Mouse (Mus musculus) layer of hippocampus, adult 9-11 months (tissue): ENCODE results near the gene Trub1.

Experiments used
- DNase-seq: peaks from one replicate; pipeline ENCODE4 v3.0.0; 2022

Trub1 gene

DNA sequence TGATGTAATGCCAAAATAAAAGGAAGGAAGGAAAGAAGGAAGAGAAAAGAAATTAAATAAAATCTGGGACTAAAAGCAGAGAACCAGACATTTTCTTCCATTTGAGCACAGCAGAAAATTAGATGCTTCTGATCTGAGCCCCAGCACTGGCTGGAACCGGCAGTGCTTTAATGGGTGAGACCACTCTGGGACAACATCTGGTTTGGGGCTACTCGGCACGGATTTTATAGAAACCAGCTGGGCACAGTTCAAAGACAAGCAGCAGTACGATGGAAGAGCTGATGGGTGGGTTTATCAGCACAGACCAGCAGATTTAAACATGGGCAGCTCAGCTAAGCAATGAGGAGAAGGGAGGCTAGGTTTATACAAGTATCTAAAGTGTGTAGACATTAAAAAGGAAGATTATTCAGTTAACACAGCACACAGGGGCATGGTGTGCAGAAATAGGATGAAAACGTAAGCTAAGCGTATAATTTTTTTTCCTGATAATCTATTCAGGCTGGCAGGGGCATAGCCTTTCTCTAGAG lies 46.2 kb downstream of the Trub1 start:
- no peak for DNase-seq

DNA sequence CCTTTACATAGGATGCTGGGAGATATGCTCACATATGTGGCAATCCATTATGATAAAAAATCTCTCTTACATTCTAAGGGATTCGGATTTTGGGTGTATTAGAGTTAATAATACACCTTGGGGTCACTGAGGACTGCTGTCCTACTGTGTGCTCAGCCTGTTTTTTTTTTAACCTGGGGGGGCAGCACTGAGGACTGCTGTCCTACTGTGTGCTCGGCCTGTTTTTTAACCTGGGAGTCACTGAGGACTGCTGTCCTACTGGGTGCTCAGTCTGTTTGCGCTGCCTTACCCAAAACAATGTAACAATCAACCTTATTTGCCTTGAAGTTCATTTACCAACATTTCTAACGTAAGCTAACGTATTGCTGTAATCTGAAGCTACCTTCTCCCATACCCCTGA lies 47.5 kb downstream of the Trub1 start:
- no peak for DNase-seq

DNA sequence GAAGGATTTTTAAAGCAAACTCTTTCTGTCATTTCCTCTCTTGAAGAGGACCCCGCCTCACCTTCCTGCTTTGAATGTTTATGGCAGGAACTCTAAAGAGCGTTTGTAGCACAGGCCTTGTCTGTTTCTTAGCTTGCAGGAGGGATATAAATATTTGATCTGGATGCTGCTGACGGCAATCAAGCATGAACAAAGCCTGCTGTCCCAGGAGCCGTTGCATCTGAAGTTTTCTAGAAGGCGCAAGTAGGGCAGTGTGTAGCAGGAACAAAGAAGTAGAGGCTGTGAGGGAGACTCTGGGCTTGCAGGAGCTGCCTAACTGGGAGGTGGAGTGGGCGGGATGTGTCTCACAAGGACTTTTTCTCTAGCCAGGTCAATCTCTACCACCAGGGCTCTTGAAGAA lies 50.4 kb downstream of the Trub1 start:
- DNase-seq: no peak

DNA sequence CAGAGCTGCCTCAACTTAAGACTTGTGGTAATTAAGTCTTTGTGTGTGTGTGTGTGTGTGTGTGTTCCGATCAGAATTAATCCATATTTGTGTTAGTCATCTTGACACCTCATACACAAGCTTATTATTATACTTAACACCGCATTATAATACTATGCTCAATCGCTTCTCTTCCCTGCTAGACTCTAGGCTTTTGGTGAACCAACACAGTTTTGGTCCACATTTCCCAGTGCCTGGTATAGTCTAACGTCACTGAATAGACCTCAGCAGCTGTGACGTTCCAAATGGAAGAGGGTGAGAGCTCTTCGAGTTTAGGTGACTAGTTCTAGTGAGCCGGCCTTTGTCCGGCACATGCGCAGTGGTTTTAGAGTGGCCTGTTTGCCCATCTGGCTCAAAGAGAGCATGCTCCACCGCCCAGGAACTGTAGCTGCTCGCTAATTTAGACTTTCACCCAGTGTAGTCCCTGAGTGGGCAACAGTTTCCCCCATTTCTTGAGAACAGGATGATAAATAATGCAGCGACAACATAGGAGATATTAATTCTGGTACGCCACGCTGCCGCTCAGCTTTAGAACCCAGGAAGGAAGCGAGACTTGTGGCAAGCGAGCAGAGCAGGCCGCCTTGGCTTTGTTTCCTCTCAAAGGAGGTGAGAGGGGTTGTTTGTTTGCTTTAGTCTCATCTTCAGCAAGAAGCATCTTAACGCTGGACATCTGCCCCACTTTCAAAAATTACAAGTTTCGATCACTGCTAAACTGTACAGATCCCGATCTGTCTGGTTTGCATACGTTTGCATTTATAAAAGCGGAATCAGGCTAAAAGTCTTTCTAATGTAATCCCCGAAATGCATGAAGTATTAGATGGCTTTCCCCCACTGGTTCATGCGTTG lies 52.6 kb downstream of the Trub1 start:
- DNase-seq: no peak

DNA sequence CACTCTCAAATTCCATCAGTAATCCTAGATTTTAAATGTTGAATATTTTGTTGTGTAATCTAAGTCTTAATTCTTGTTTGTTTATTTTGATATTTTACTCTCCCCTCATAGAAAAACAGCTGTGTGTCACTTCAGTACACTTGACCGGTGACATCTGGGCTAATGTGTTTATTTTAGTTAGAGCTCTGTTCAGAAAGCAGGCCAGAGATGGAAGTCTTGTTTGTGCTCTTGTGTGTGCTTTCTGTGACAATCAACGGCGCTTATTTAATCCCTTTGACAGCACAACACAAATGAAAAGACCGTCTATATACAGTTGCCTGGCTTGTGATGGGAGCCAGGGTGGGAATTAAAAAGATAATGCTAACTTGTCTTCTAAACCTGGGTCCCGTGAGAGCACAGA lies 53.9 kb downstream of the Trub1 start:
- DNase-seq: no peak

DNA sequence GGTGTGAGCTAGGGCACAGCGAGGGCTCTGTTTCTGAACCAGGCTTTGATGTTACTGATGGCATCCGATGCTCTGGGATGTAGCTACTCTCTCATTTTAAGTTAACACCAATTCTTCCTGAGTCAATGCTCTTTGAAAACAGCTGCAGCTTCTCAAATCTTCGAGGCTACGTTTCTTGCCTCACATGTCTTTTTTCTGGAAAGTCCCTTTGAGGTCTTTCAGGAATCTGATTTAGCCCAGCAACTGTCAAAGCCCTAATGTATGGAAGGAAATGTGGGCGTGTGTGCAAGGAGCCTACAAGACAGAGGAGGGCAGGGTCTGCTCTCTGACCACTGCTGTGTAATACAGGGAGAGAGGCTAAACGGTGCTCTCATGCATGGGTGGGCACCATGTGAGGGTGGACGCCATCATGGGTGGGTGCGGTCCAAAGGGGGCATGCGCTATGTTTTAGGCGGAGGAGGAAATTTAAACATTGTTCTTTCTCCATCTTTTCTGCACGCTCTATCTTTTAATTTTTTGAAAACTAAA lies 55.6 kb downstream of the Trub1 start:
- DNase-seq: no peak

DNA sequence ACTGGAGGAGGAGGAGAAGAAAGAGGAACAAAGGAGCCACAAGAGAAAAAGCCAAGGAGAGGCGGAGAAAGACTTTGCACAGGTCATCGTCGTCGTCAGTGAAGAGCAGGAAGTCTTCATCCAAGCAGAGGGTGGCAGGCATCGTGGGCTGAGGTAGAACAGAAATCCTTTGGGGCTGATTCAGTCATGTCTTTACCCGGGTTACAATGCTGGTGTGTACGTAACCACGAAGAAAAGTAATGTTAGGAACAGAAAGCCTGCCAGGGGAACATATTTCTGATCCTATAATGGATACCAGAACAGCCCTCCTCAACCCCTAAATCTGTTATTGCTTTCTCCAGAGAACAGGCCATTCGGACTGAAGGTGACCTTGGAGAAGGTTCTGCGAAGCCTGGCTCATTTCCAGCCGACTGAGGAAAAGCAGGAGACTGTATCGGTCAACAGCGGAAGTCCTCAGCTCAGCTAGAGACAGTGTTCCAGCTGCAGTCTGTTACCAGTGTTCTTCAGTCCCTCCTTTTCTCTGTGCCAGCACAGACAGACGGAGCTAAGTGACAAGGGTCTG lies 57.1 kb downstream of the Trub1 start:
- DNase-seq: no peak

DNA sequence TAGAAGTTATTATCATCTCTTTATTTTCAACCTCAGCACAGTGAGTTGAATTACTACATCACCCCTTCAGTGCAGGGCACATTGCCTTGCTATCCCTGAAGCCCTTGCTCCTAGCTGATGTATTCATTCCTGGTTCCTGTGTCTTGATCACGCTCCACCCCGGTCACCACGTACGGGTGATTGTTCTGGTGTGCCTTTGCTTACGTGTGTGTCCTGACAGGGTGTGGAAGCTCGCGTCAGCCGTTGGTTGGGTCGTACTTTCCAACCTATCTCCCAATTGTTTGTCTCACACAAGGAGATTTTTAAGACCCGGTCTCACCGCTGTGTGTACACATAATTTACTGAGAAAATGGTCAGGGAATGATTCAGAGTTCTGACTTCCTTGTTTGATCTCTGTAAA lies 58.1 kb downstream of the Trub1 start:
- no peak for DNase-seq

DNA sequence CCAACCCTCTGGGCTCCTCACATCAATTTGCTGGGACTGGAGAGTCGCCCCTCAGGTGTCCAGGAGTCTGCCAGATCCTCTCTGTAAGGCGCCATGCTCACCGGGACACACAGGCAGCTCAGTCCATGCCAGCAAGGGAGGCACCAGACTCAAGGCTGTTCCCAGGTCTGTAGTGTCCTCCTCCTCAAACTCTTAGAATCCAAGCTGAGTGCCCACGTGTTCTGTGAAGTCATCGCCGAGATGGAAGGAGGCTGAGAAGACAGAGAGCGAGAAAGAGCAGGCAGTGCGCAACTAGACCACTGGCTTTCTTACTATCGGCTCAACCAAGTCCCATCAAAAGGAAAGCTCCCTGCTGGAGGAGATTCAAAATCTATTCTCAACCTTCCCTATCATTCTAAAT lies 60.4 kb downstream of the Trub1 start:
- DNase-seq: no peak

DNA sequence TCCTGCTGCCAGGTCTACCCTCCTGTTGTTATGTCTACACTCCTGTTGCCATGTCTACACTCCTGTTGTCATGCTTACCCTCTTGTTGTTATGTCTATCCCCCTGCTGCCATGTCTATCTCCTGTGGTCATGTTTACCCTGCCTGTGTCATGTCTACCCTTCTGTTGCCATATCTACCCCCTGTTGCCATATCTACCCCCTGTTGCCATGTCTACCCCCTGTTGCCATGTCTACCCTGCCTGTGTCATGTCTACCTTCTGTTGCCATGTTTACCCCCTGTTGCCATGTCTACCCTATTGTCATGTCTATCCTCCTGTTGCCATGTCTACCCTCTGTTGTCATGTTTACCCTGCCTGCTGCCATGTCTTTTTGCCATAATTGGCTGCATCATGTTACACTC lies 69.0 kb downstream of the Trub1 start:
- DNase-seq: peak; percentile 46

DNA sequence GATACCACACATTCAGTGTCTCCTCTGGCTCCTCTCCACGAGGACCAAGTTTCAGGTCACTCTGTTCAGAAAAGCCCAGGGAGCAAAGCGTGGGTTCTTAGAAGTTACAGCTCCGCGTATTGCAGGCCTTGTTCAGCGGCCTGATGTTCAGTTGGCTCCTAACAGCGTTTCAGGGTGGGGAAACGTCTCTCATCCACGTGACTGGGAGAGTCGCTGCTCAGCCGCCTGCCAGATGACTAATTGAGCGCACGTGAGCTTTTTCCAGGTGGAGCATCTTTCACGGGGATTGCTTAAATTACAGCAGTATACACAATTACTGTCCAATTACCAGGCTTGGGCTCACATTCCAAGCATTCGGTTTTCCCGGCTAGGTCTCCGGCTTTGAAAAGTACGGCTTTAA lies 70.7 kb downstream of the Trub1 start:
- peak; percentile 65 for DNase-seq

DNA sequence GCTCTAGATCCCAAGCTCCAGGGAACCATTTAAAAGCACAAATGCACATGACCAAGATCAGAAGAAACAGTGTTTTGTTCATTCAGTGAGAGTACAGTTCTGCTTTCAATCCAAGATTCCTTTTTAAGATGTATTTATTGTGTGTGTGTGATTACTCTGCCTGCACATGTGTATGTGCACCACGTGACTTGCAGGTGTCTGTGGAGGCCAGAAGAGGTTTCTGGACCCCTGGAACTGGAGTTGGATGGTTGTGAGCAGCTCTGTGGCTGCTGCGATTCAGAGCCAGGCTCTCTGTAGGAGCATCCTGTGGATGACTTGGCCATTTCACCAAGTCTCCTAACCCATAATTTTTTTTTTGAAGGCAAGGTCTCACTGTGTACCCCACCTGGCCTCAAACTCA lies 73.0 kb downstream of the Trub1 start:
- no peak for DNase-seq

DNA sequence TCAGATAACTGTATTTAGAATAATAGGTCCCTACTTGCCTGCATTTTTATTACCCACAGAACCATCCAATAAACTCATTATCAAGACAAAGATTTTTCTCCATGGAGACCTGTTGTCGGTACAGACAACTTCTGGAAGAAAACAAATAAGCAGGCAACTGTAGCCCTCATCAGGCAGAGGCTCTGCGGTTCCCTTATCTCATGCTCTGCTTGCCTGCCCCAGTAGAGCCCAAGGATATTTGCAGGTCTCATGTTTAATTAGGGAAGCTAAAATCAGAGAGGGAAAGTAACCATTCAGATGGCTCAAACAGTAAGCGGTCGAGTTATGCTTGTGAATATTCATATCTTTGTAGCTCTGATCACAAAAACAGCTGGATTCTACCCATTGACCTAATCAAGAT lies 77.5 kb downstream of the Trub1 start:
- DNase-seq: no peak

DNA sequence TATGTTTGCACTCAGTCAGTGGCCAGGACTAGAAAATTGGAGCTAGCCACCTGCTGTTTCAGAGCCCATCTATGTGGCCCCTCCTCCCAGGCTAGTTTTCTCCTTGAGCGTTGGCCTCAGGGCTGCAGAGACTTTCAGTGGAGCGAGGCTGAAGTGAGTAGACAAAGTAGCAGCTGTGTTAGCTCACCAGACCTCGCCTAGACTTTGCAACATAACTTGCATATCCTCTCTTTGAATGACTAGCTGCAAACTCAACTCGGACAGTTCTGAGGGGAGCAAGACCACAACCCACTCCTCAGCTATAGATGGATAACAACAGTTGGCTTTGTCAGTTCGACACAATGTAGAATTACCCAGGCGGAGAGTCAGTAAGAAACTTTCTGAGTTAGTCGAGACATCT lies 81.5 kb downstream of the Trub1 start:
- DNase-seq: no peak

DNA sequence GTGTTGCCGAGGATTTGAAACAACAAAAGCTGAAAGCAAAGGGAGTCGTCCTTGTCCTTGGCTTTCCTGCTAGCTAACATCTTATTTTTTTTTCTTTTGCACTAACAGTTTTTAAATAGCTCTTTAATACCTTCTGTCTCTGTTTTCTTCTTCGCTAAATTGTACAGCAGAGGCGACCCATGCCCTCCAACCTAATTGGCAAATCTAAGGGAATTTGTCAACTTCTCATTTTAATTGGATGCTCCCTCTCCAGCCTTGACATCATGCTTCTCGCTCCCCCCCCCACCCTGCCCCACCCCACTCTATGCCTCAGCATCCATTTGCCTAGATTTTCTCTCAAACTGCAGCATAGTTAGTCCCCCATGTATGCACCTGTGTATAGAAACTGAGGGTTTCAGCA lies 83.8 kb downstream of the Trub1 start:
- DNase-seq: no peak

DNA sequence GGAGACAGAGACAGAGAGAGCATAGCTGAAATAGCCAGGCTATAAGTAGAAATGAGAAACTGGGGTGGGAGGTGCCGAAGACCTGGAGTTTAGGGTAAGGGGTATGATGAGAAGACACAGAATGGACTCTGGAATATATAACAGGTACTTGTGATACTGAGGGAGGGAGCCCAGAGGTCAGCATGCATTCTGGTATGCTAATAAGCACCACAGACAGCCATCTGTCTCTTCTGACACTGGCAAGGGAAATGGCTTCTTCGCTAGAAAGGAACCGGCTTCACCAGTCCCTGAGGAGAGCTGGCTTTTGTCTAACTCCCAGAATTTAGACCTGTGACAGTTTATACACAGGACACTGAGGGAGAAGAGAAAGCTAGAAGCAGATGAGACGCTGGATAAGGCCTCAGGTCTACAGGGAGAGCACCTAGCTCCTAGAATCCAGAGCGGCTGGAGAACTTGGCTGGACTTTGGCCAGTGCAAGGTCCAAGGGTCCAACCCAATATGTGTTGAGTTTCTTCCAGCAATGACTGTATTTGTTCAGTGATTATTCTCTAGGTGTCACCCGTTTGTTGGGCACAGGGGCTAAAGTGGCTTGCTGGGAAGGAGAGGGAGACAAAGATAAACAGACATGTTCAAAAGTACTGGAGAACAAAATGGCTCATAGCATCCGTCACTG lies 84.9 kb downstream of the Trub1 start:
- DNase-seq: no peak

DNA sequence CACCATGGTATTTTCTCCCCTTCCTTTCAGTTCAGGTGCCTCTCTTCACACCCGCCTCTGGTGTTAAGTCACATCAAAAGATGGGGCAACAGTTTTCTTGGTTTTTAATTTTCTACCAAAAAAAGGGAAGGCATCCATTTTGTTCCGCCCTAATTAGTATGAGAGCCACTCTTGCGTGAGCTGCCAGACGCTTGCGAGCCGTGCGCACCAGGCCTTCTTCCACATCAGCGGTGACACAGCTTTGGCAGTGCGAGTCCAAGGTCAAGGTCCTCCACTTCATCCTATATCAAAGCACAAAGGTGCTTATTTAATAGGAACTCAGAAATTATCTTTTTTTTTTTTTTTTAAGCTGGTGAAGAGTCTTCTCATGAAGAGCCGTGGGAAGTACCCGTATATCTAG lies 87.4 kb downstream of the Trub1 start:
- DNase-seq: no peak
